Mouse (Mus musculus) MEL (cell line): Measurements from ENCODE around the gene Zkscan4. TPM values are rescaled to one million over a fixed set of nuclear protein-coding genes. Genes with fewer than 3 reads are reported as not detected.

Experiments used
- DNase-seq: peaks from one replicate; pipeline ENCODE4 v3.0.0; 2011; ENCODE audit warnings: low read depth, low spot score
- H3K27ac ChIP-seq: 2 replicates; pipeline ENCODE4 v1.5.1; 2012; ENCODE audit warnings: low read depth, mild to moderate bottlenecking, control low read depth, low read length, moderate library complexity; ENCODE audit not compliant: control insufficient read depth
- H3K27me3 ChIP-seq, 2 experiments: fragments of 150-350 bp in 1 of 2; sonication (generic) in 1 of 2; 2 replicates each; pipeline ENCODE4 v1.6.1; 2012; ENCODE audit warnings: low read length in 2 of 2, mild to moderate bottlenecking in 2 of 2, improper control_type of control experiment in 1 of 2, moderate library complexity in 1 of 2; ENCODE audit not compliant: insufficient read depth in 2 of 2, control insufficient read depth in 1 of 2
- H3K36me3 ChIP-seq, 2 experiments: 2 replicates each; pipeline ENCODE4 v1.6.1; 2012 to 2014; ENCODE audit warnings: low read length in 2 of 2, improper control_type of control experiment in 1 of 2, inconsistent platforms in 1 of 2, mild to moderate bottlenecking in 1 of 2; ENCODE audit not compliant: insufficient read depth in 2 of 2, control insufficient read depth in 1 of 2
- H3K4me1 ChIP-seq, 2 experiments: fragments of 150-350 bp in 1 of 2; sonication (generic) in 1 of 2; 2 replicates each; pipeline ENCODE4 v1.6.1; 2012; ENCODE audit warnings: low read length in 2 of 2, improper control_type of control experiment in 1 of 2, mild to moderate bottlenecking in 1 of 2; ENCODE audit not compliant: insufficient read depth in 2 of 2, control insufficient read depth in 1 of 2
- H3K4me3 ChIP-seq, 2 experiments: fragments of 150-350 bp in 1 of 2; sonication (generic) in 1 of 2; 2 replicates each; pipeline ENCODE4 v1.5.1; 2012; ENCODE audit warnings: low read depth in 2 of 2, low read length in 2 of 2, mild to moderate bottlenecking in 2 of 2, moderate library complexity in 2 of 2, control low read depth in 1 of 2, improper control_type of control experiment in 1 of 2; ENCODE audit not compliant: control insufficient read depth in 1 of 2, insufficient read depth in 1 of 2
- H3K79me2 ChIP-seq: 2 replicates; pipeline ENCODE4 v1.6.1; 2012; ENCODE audit warnings: mild to moderate bottlenecking, low read length, moderate library complexity; ENCODE audit not compliant: control insufficient read depth, poor library complexity, insufficient read depth
- H3K9ac ChIP-seq: 2 replicates; pipeline ENCODE4 v1.6.1; 2012; ENCODE audit warnings: low read depth, mild to moderate bottlenecking, control low read depth, low read length, moderate library complexity; ENCODE audit not compliant: control insufficient read depth, poor library complexity, severe bottlenecking
- H3K9me3 ChIP-seq: fragments of 150-350 bp; sonication (generic); replicated peaks from 2 replicates; pipeline ENCODE4 v1.6.1; 2012; ENCODE audit warnings: mild to moderate bottlenecking, low read length, improper control_type of control experiment, moderate library complexity; ENCODE audit not compliant: insufficient read depth
- CHD2 ChIP-seq: IDR thresholded peaks from 2 replicates; pipeline ENCODE4 v1.6.1; 2011; ENCODE audit warnings: low read length, improper control_type of control experiment
- HCFC1 ChIP-seq: IDR thresholded peaks from 2 replicates; pipeline ENCODE4 v1.6.1; 2012; ENCODE audit warnings: low read depth, mild to moderate bottlenecking, inconsistent platforms, low read length, improper control_type of control experiment, moderate library complexity
- JUND ChIP-seq: IDR thresholded peaks from 2 replicates; pipeline ENCODE4 v1.6.1; 2011; ENCODE audit warnings: low read depth, mild to moderate bottlenecking, improper control_type of control experiment, low read length
- MAZ ChIP-seq: IDR thresholded peaks from 2 replicates; pipeline ENCODE4 v1.6.1; 2012; ENCODE audit warnings: low read depth, mild to moderate bottlenecking, inconsistent platforms, low read length, improper control_type of control experiment
- POLR2AphosphoS5 ChIP-seq: IDR thresholded peaks from 2 replicates; pipeline ENCODE4 v1.6.1; 2012; ENCODE audit warnings: low read depth, borderline replicate concordance, mild to moderate bottlenecking, inconsistent platforms, low read length, moderate library complexity, mixed read lengths
- USF1 ChIP-seq: IDR thresholded peaks from 2 replicates; pipeline ENCODE4 v1.6.1; 2014; ENCODE audit warnings: low read depth, mild to moderate bottlenecking, inconsistent platforms, low read length, improper control_type of control experiment, moderate library complexity
- ZMIZ1 ChIP-seq: IDR thresholded peaks from 2 replicates; pipeline ENCODE4 v1.6.1; 2012; ENCODE audit warnings: low read depth, mild to moderate bottlenecking, inconsistent platforms, low read length, improper control_type of control experiment, moderate library complexity
- polyA plus RNA-seq, 2 experiments: library from polyadenylated mRNA; stranded (reverse) in 1 of 2; unstranded in 1 of 2; fragments of >175 nt in 1 of 2; fragments of >200 nt in 1 of 2; gene quantifications; 2 replicates each; pipeline versions ENCODE4 v1.2.1 to v1.2.4; 2012; ENCODE audit warnings: low replicate concordance in 2 of 2, low read depth in 1 of 2; ENCODE audit not compliant: insufficient read length in 2 of 2, insufficient read depth in 1 of 2, missing spikeins in 1 of 2
- total RNA-seq: library from RNA; depleted of rRNA; stranded (reverse); fragments of 300-350 nt; gene quantifications from 2 replicates; pipeline ENCODE4 v1.2.3, GENCODE M21; 2012

The Zkscan4 gene
- total and polyA plus RNA-seq, 3 experiments = not detected

DNA sequence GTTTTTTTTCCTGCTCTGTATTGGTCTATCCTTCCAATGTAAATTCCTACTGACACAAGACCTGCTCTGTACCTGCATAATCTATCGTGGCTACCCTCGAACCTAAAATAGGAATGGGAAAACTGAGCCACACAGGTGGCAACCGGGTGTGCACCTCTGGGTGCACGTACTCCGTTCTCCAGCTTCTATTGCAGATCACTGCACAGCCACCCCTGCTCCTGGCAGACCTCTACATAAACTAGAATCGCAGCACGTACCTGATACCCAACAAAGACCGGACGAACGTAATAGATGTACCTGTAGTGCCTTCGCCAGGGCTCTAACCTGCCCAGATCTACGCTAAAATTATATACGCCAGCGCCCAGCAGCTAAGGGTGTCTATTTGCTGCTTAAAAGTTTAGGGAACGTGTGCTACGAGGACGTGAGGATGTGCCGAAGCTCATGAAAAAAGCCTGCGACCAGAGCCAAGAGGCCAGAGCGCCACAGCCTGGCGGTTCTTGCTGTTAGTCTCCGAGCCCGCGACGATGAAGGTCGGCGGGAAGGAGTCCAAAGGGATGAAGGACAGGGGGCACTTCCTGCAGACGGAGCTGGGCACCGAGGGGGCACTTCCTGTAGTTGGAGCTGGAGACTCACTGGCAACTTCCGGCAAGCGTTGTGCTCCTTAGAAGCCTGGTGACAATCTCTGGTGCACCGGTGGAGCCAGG, 38.1 kb upstream of the Zkscan4 start, which contains the start of gene Pgbd1:
Gene Pgbd1, minus strand, starts transcription at position 556 of the 704 bp plus-strand sequence.
- no peaks in the 10 kb centered on the region; a peak in 1 of 4 replicates for H3K36me3 ChIP-seq
- TF ChIP-seq HCFC1 = 0 out of 2 replicates have a peak, but pooled peaks have one; percentile 46
- TF ChIP-seq USF1 = no peak
- no peak for TF ChIP-seq ZMIZ1
- TF ChIP-seq JUND = no peak
- TF ChIP-seq CHD2 = no peak
- no peak for TF ChIP-seq POLR2AphosphoS5
- TF ChIP-seq, all 39 proteins: peak for 1
- DNase-seq = peak; percentile 52
- no peak within 1 kb of the TSS for H3K27ac ChIP-seq
- H3K4me3 ChIP-seq = peak within 1 kb of the TSS; percentile 43 to 72
- no peaks in the 10 kb centered on the region for H3K4me1 ChIP-seq
- H3K79me2 ChIP-seq = no peaks in the 10 kb centered on the region
- H3K27me3 ChIP-seq = no peaks in the 10 kb centered on the region
- peak within 1 kb of the TSS; percentile 21 for H3K9ac ChIP-seq
- H3K9me3 ChIP-seq = no peaks in the 10 kb centered on the region

GRCm38 (mm10) chr13:21441207-21441572, 37.5 kb upstream of the Zkscan4 start:
- Histone ChIP-seq H3K9ac (no peak overlapping the region), H3K79me2 (no peaks in the 10 kb centered on the region), H3K27me3 (no peaks in the 10 kb centered on the region), H3K9me3 (no peaks in the 10 kb centered on the region), H3K27ac (no peak overlapping the region), H3K36me3 (no peaks in the 10 kb centered on the region; a peak in 1 of 4 replicates), H3K4me3 (peak overlapping the region; percentile 43 to 72; a peak in 2 of 4 replicates), H3K4me1 (no peaks in the 10 kb centered on the region)
- DNase-seq = no peak
- TF ChIP-seq HCFC1 = no peak

DNA sequence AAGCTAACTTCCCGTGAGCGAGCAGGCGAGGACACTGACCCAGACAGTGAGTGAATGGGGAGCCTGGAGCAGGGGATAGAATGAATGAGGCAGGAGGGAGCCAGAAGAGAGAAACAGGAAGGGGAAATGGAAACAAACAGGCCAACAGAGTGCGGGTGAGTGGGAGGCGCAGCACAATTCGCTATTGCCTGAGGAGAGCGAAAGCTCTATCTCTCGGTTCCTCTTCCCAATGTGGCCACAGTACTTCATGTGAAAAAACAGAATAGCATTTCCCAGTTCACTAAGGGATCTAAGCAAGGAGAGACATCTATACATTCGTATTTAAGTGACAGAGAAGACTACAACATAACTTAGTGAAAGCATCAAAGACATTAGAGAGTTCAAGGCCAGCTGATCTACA, 31.9 kb upstream of the Zkscan4 start:
- H3K27ac ChIP-seq = no peak overlapping the region

More for the DNA sequence above, 31.9 kb upstream of the Zkscan4 start:
- DNase-seq = no peak
- H3K9ac ChIP-seq = no peak overlapping the region
- no peaks in the 10 kb centered on the region for H3K4me1 ChIP-seq
- no peaks in the 10 kb centered on the region for H3K79me2 ChIP-seq
- peaks cover 0 to 4% of the 10 kb centered on the region in 2 experiments; a peak in 1 of 4 replicates for H3K36me3 ChIP-seq
- H3K4me3 ChIP-seq = no peak overlapping the region
- H3K9me3 ChIP-seq = no peaks in the 10 kb centered on the region
- H3K27me3 ChIP-seq = no peaks in the 10 kb centered on the region
- no peak for TF ChIP-seq MAZ
- TF ChIP-seq, all 39 proteins: peak for 0
